Mouse (Mus musculus) T-cell, adult 66 days (primary cell): ENCODE measurements around the gene Cul1. TPM values are rescaled to one million over a fixed set of nuclear protein-coding genes. Genes with fewer than 3 reads are reported as not detected.

Experiments used
- total RNA-seq, 2 experiments: library from RNA; stranded (reverse); gene quantifications; 3 replicates in 1 of 2; 4 replicates in 1 of 2; pipeline ENCODE4 v1.2.4; 2023

Gene Cul1
- total RNA-seq = 10 to 100 TPM; 81.1 to 83.4 TPM

GRCm38 (mm10) chr6:47453098-47453497 lies at the start of gene Cul1:
Cul1 (plus strand) TSS chr6:47453398.

Other genes with a start within 250 kb of the Cul1 start
- gene Ezh2, start 141.9 kb downstream of the Cul1 start, total RNA-seq = 10 to 100 TPM; 37.4 to 46.8 TPM